Mouse (Mus musculus) left cerebral cortex, postnatal 10 days (tissue): Measurements from ENCODE around the gene Col27a1. TPM values are rescaled to one million over a fixed set of nuclear protein-coding genes. Genes with fewer than 3 reads are reported as not detected.

Experiments
- DNase-seq, 2 experiments: peaks; one replicate each; pipeline ENCODE4 v3.0.0; 2021 to 2022; ENCODE audit warnings: low spot score in 2 of 2, mixed read lengths in 1 of 2; ENCODE audit errors: extremely low spot score in 1 of 2
- intact Hi-C: fragments of 180-260 bp; cut with DNase I; formaldehyde crosslinking; loops from one replicate; pipeline ENCODE4 v1.15.1; 2025
- total RNA-seq, 2 experiments: library from RNA; stranded (reverse); gene quantifications; 2 replicates each; pipeline ENCODE4 v1.2.3; 2021

Col27a1 gene
- total RNA-seq, 2 experiments from 2014 or later: 2.5 to 3.3 TPM

- intact Hi-C loops: no loop called here
Measured at GRCm38 (mm10) chr4:63290081-63290480, 76.3 kb downstream of the Col27a1 start.

GRCm38 (mm10) chr4:63291075-63291474 is 77.3 kb downstream of the Col27a1 start:
- peak; percentile 90 to 96 for DNase-seq
- intact Hi-C loops: no loop called here

More at GRCm38 (mm10) chr4:63290081-63290480, 76.3 kb downstream of the Col27a1 start:
- peak; percentile 18 to 47 for DNase-seq

DNA sequence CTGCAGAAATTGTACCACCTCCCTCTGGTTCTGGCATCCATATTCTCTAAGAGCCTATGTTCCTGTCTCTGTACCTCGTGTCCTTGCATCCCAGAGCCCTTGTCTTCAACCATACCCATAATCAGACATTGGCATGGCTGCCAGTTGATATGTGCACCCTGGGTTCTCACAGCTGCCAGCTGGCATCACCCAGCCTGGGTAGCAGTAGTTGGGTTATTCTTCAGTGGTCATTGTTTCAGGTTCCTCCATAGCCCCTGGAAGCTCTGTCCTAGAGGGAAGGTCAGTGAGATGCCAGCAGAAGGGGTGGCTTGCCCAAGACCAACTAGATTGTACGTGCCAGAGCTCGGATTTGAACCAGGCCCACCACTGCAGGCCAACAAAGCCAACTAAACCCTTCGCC is 77.9 kb downstream of the Col27a1 start:
- DNase-seq: no peak
- intact Hi-C loops: no loop called here

DNA sequence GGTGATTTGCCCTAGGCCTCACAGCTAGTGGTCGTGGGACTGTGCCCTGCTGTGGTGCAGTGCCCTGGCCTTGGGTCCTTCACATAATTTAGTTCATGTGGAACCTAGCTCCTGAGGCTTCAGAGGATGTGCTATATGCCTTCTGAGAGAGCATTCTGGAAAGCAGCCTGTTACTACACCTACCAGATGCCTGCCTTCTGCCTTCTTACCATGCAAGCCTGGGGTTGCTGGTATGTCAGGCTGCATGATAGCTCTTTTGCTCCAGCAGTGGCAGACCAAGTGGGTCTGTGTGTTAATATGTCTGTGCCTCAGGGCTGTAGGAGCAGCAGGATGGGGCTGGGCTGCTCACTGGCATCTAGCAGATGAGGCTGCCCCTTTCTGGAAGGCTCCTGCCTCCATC is 81.8 kb downstream of the Col27a1 start:
- DNase-seq: no peak

GRCm38 (mm10) chr4:63296263-63296662 is 82.5 kb downstream of the Col27a1 start:
- no peak for DNase-seq
- intact Hi-C loops: no loop called here

More for the DNA sequence above, 81.8 kb downstream of the Col27a1 start:
- intact Hi-C loops: no loop called here

GRCm38 (mm10) chr4:63296876-63297275 is 83.1 kb downstream of the Col27a1 start:
- intact Hi-C loops: no loop called here
- no peak for DNase-seq

DNA sequence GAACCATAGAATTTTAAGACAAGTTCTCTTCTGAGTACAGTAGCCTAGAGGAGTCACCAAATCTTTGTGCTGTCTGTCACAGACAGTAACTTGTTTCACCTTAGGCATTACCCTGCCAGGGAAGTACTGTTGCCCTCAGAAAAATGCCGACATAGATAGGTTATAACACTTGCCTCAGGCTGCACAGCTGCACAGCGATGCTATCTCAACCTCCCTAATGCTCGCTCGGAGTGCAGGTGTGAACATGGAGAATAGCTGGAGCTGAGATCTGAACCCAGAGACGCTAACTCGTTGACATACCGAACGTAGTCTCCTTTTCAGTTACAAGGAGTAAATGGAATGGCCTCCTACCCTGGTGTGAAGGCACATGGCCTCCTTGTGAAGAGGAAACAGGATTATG is 84.4 kb downstream of the Col27a1 start:
- intact Hi-C loops: no loop called here

DNA sequence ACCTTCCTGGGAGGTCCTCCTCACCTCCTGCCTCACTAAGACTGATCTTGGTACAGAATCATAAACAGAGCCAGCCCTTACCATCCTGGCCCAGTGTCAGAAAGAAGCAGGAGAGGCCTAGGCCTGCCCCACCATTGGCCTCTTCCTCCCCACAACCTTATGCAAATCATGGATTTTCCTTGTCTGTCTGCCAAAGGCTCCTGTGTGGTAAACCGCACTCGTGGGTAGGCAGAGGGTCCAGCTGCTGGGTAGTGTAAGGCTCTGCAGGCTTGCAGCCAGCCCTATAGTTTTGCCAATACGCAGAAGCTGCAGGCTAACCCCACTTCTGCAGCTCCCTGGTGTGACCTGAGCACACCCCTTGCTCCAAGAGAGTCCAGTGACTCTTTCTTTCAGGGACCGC is 88.8 kb downstream of the Col27a1 start:
- no peak for DNase-seq
- intact Hi-C loops: no loop called here

More for the DNA sequence above, 84.4 kb downstream of the Col27a1 start:
- DNase-seq: no peak

GRCm38 (mm10) chr4:63307175-63308062 is 93.6 kb downstream of the Col27a1 start:
- DNase-seq: peak; percentile 76 to 92
- intact Hi-C loops: loop anchor here (1.0 to 5.0 kb wide), 2 partner anchors 92 to 140 kb away; no protein-coding TSS in a partner anchor

GRCm38 (mm10) chr4:63308316-63308715 is 94.5 kb downstream of the Col27a1 start:
- intact Hi-C loops: loop anchor here (5.0 kb wide), 1 partner anchor 141 kb away; no protein-coding TSS in a partner anchor
- DNase-seq: no peak

DNA sequence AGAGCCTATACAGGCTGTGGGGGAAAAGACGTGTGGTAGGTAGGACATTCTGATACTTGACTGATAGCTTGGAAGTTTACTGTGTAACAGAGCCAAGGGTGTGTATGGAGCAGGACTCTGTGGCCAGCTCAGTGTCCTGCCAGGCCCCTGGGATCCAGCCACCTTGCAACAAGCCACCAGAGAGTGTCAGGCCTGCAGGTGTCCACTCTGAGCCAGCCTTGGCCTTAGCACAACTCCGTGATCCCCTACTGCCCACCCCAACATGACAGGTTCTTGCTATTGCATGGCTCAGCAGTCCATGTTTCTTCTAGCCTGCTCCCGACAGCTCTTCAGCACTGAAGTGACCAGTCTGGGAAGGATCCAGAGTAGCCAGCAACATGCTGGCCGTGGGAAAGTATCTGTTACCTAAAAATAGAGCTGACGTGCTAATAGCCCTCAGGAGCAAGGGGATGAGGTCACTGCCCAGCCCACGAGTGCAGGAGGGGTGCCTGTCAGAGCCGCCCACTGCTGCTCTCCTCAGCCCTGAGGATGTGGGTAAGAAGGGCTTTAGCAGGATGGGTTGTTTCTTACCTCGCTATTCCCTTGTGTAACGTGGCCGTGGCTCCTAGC is 96.5 kb downstream of the Col27a1 start:
- peak in 1 of 2 experiments; percentile 56 for DNase-seq

DNA sequence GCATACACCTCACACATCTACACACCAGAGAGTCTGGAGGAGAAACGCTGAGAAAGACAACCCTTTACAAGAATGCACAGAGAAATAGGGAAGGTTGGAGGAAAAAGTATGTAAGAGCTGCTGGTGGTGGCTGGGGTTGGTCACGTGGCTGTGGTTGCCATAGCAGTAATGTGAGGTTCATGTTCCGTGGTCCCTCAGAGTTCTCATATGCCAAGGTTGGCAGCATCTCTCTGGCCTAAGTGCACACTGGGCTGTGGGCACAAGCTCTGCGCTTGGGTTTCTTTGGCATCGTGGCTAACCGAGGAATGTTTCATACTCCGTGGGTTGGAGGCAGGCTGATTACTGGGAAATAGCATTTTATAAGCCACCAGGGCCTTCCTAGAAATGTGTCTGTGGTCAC is 97.6 kb downstream of the Col27a1 start:
- DNase-seq: no peak
- intact Hi-C loops: no loop called here

More for the DNA sequence above, 96.5 kb downstream of the Col27a1 start:
- intact Hi-C loops: no loop called here

DNA sequence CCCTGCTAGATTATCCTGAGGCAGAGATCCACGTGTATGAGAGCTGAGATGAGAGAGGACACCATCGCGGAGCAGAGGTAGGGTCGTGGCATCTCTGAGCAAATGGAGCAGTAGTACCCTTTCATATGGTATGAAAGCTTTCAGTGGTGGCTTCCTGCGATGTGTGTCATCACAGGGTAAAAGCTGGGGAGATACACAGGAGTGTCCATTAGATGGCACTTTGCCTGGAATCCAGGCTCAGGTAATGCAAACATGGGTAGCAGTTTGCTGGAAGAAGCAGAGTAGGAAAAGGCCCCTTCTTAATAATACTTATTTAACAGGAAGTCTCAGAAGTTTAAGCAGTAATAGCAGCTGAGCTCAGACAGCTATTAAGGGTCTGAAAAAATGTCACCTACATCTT is 100.3 kb downstream of the Col27a1 start:
- DNase-seq: peak in 1 of 2 experiments; percentile 10
- intact Hi-C loops: no loop called here

DNA sequence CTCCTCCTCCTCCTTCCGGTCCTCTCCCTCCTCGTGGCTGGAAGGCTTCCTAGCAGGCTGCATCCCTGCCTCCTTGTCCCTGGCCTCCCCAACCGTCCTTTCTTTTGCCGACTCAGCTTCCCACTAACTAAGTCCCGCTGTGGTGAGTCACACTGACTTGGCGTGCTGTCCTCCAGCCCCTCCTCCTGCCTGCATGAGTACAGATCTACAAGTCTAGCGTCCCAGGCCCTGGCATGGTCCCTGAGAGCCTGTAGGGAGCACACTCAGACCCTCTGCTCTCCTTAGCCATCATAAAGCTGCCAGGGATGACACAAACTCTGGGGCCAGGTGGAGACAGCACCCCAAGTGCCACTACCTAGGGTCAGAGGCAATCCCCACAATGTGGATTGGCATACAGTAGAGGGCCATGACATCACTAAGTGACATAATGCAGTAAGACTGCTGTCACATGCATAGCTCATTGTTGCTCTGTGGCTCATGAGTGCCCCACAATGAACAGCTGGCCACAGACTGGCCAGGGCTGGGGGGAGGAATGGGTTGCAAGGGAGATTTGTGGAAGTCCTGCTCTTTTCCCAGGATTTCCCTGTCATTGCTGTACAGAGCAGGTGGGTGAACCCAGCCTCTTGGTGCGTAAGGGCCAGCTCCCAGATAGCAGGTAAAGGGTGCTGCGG is 102.4 kb downstream of the Col27a1 start:
- intact Hi-C loops: loop anchor here (5.0 kb wide), 2 partner anchors 129 to 154 kb away; no protein-coding TSS in a partner anchor
- DNase-seq: peak in 1 of 2 experiments; percentile 66

DNA sequence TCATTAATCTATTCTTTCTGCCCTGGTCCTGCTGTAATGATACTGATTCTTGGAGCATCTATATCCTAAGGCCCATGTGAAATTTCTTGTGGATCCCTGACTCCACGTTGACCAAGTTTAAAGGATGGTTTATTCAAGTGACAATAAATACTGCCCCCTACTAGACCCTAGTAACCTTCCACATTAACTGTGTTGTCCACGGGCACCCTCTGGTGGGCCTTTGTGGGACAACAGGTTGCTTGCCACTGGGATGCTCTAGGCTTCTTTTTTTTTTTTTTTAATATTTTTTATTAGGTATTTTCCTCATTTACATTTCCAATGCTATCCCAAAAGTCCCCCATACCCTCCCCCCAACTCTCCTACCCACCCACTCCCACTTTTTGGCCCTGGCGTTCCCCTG is 105.8 kb downstream of the Col27a1 start:
- intact Hi-C loops: loop anchor here (5.0 kb wide), 2 partner anchors 132 to 157 kb away; no protein-coding TSS in a partner anchor
- DNase-seq: peak in 1 of 2 experiments; percentile 67

DNA sequence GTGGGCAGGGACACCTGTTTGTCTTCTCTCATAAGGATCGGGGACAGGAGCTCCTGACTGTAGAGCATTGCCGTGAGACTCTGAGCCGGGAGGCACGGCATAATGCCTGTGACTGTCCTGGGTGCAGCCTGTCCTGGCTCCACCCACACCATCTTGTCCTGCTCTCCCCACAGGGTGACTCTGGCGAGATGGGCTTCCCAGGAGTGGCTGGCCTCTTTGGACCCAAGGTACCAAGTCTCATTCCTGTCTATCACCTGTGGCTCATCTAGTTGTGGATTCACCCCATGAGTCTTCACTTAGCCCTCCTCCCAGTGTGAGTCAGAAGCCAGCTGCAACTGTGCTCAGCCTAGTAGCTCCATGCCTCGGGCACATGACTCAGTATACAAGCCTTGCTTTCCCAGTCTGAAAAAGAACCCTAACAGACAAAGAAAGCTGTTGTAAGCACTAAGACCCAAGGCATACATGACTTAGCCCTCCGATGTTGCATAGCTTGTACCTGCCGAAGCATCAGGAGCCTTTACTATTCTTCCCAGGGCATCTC is 109.5 kb downstream of the Col27a1 start:
- peak in 1 of 2 experiments; percentile 9 for DNase-seq
- intact Hi-C loops: no loop called here

DNA sequence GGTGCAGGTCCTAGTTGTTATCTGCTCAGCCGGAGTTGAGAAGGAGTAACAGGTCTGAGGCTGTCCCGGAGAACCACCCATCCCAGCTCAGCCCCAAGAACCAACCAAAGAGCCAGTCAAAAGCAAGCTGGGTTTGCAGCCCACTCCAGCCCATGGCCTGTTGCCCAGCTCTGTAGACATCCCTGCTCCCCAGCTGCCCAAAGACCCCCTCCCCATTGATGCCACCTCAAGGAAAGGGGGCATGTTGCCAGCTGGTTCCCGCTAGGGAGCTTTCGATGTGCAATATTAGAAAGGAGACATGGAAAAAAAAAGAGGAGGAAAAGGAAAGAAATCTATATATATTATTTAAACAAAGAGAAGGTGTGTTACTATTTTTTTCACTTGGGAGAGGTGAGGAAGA is 119.6 kb downstream of the Col27a1 start:
- intact Hi-C loops: no loop called here
- DNase-seq: peak in 1 of 2 experiments; percentile 37

DNA sequence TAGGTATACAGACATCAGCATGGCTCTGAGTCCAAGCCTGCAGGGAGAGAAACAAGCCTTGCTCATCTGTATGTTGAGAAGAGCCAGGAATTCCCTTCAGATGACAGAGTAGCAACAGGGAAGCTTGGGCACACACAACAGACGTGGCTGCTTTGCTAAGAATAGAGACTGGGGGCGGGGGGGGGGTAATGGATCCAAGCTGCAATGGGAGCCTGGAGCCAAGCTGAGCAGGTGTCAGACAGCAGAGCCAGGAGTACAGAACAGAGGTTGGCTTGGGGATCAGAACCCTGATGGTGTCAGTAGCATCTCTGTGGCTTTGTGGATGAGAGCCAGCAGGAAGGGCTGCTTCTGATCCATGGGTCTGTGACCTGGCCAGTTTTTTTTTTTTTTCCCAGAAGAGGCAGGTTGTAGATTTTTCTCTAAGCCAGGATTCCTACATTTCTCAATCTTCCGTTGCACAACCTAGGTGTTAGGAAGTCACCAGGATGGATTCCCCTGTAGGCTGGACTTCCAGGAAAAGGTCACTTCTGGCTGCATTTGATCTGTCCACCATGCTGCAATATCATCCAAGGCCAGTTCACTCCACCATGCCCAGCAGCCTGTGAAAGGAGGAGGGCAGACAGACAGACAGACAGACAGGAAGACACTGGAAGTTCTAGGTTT is 124.7 kb downstream of the Col27a1 start:
- intact Hi-C loops: no loop called here
- DNase-seq: peak in 1 of 2 experiments; percentile 44
